In the genomic region with DNA sequence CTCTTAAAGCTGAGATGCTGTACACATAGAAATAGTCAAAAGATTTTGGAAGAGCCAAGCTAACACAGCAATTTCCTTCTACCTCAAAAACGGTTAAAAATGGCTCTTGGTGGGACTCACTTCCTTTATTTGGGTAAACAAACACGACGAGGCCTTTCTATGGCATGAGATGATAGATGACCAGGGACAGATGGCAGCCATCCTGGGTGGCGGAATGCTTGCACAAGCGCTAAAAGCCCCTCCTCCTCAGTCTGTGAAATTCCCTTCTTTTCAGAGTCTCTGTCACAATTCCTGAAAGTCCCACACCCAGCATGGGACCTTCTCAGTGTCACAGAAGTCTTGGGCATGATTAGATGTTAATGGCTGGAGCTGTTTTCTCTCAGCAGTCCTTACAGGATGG, we compare ENCODE assay signal across 23 mouse cellular contexts. TPM values are rescaled to one million over a fixed set of nuclear protein-coding genes. Genes with fewer than 3 reads are reported as not detected.
DNase-seq lines count a peak whose midpoint lies in the region; ATAC-seq lines count a peak whose summit lies in the region.
"Had no signal": no experiment of that assay in that cellular context is flagged by ENCODE, and none has a peak within 500 bp of the region (broad histone marks: within the 10 kb centered on the region; RNA-seq: fewer than 3 reads in every experiment).

No protein-coding gene starts in this region.

- WGBS in lung, embryonic 15.5 days: 14% methylated on average over 5 of the region's 5 CpGs

- no peaks in the 10 kb centered on the region for H3K27me3 ChIP-seq in lung, embryonic 15.5 days
- H3K27me3 ChIP-seq: embryonic facial prominence, embryonic 13.5 days; heart, embryonic 13.5 days; intestine, embryonic 15.5 days; midbrain, embryonic 12.5 days had no signal

- no peaks in the 10 kb centered on the region for H3K36me3 ChIP-seq in lung, embryonic 15.5 days
- H3K36me3 ChIP-seq: embryonic facial prominence, embryonic 13.5 days; heart, embryonic 13.5 days; intestine, embryonic 15.5 days; midbrain, embryonic 12.5 days had no signal

- H3K4me3 ChIP-seq in lung, embryonic 15.5 days: no peak overlapping the region
- H3K4me3 ChIP-seq: embryonic facial prominence, embryonic 13.5 days; heart, embryonic 13.5 days; intestine, embryonic 15.5 days; layer of hippocampus, adult 2 months; midbrain, embryonic 12.5 days had no signal

- no peak overlapping the region for H3K4me2 ChIP-seq in lung, embryonic 15.5 days
- H3K4me2 ChIP-seq: embryonic facial prominence, embryonic 13.5 days; heart, embryonic 13.5 days; hindbrain, embryonic 14.5 days; intestine, embryonic 15.5 days; midbrain, embryonic 12.5 days had no signal

- H3K4me1 ChIP-seq in lung, embryonic 15.5 days: peaks cover 6% of the 10 kb centered on the region; the same call in 1 of the 2 replicates
- H3K4me1 ChIP-seq: embryonic facial prominence, embryonic 13.5 days; intestine, embryonic 15.5 days; midbrain, embryonic 12.5 days had no signal

- peak; percentile 9 to 19 for DNase-seq in cerebellum, postnatal 10 days
- DNase-seq in cerebellum, adult 11-12 months: no peak
- no peak for DNase-seq in lung, postnatal 36 days
- peak; percentile 37 for DNase-seq in embryo, embryonic 10 days (ENCODE audit: low spot score)
- no peak for DNase-seq in spleen, adult 18-20 months
- DNase-seq in ovary, postnatal 36 days (ENCODE audit: low spot score): no peak
- DNase-seq: adrenal gland, postnatal 36 days; cerebellum, adult 18-20 months; cerebellum, postnatal 36 days; forebrain, postnatal 0 days; heart, adult 11 months; liver; liver, postnatal 0 days; retina, postnatal 1 day; thymus, adult 2 months had no signal

- ATAC-seq in lung, embryonic 15.5 days (ENCODE audit: borderline replicate concordance, extremely low read depth, low FRiP score, low TSS enrichment): peak; percentile 62; the same call in 1 of the 2 replicates
- peak; percentile 34 for ATAC-seq in megakaryocyte, adult 5-6 weeks (ENCODE audit: poor library complexity, severe bottlenecking)
- ATAC-seq: forebrain, postnatal 0 days; intestine, embryonic 15.5 days; liver, postnatal 0 days had no signal

- no peak overlapping the region for H3K9ac ChIP-seq in lung, embryonic 15.5 days
- H3K9ac ChIP-seq: embryonic facial prominence, embryonic 13.5 days; forebrain, postnatal 0 days; heart, embryonic 13.5 days; hindbrain, embryonic 14.5 days; intestine, embryonic 15.5 days; liver, postnatal 0 days; midbrain, embryonic 12.5 days had no signal

- H3K9me3 ChIP-seq in lung, embryonic 15.5 days: no peaks in the 10 kb centered on the region
- H3K9me3 ChIP-seq: embryonic facial prominence, embryonic 13.5 days; heart, embryonic 13.5 days; intestine, embryonic 15.5 days; midbrain, embryonic 12.5 days had no signal

- peak overlapping the region; percentile 29; the same call in 1 of the 2 replicates for H3K27ac ChIP-seq in lung, embryonic 15.5 days
- H3K27ac ChIP-seq: embryonic facial prominence, embryonic 13.5 days; heart, embryonic 13.5 days; hindbrain, embryonic 14.5 days; intestine, embryonic 15.5 days; layer of hippocampus, adult 2 months; midbrain, embryonic 12.5 days had no signal

RNA-seq across cellular contexts. Expression of a gene that starts 59.3 kb away (rescaled TPM):
- polyA plus RNA-seq in lung, embryonic 15.5 days (2015; fragmentation: Nextera tagmentation; extraction: Ambion mirVana): 61.5 and 64.6 TPM in 2 replicates
- total RNA-seq in megakaryocyte, adult 5-6 weeks (2015): 11.0 and 12.7 TPM in 2 replicates
- total RNA-seq in megakaryocyte, adult 5-6 weeks (2017): 13.2 and 16.3 TPM in 2 replicates

Comparison
In these comparisons a context has a peak if more than half of its experiments do, and no peak if none do; other contexts are left out.
1. DNase-seq: peak in cerebellum, postnatal 10 days (2 of 2) and embryo, embryonic 10 days (single experiment); none in cerebellum, adult 11-12 months (single experiment), lung, postnatal 36 days (single experiment), spleen, adult 18-20 months (0 of 2) and ovary, postnatal 36 days (single experiment).